Mouse (Mus musculus) heart, embryonic 12.5 days (tissue): ENCODE measurements around the gene Slc26a11. TPM values are rescaled to one million over a fixed set of nuclear protein-coding genes. Genes with fewer than 3 reads are reported as not detected.

Source experiments
- ATAC-seq: fragments of 200-750 bp; cut with Nextera tagmentation; 2 replicates; pipeline ENCODE4 v1.8.0; 2017; ENCODE audit warnings: moderate TSS enrichment, moderate library complexity; ENCODE audit not compliant: insufficient number of reproducible peaks, low FRiP score
- H3K27ac ChIP-seq: fragments of 300-500 bp; sonication (generic); 2 replicates; pipeline ENCODE4 v1.5.1; 2016; ENCODE audit warnings: mild to moderate bottlenecking, moderate library complexity; ENCODE audit not compliant: poor library complexity, severe bottlenecking
- H3K27me3 ChIP-seq: fragments of 300-500 bp; sonication (generic); replicated peaks from 2 replicates; pipeline ENCODE4 v1.6.1; 2016; ENCODE audit warnings: mild to moderate bottlenecking, moderate library complexity
- H3K36me3 ChIP-seq: fragments of 300-500 bp; sonication (generic); 2 replicates; pipeline ENCODE4 v1.6.1; 2016; ENCODE audit warnings: mild to moderate bottlenecking, moderate library complexity
- H3K4me1 ChIP-seq: fragments of 300-500 bp; sonication (generic); replicated peaks from 2 replicates; pipeline ENCODE4 v1.6.1; 2016; ENCODE audit warnings: mild to moderate bottlenecking
- H3K4me2 ChIP-seq: fragments of 300-500 bp; sonication (generic); 2 replicates; pipeline ENCODE4 v1.6.1; 2016; ENCODE audit warnings: mild to moderate bottlenecking, moderate library complexity
- H3K4me3 ChIP-seq: fragments of 300-500 bp; sonication (generic); 2 replicates; pipeline ENCODE4 v1.5.1; 2016; ENCODE audit warnings: mild to moderate bottlenecking
- H3K9ac ChIP-seq: fragments of 300-500 bp; sonication (generic); 2 replicates; pipeline ENCODE4 v1.6.1; 2016; ENCODE audit warnings: mild to moderate bottlenecking, moderate library complexity
- H3K9me3 ChIP-seq: fragments of 300-500 bp; sonication (generic); replicated peaks from 2 replicates; pipeline ENCODE4 v1.6.1; 2016; ENCODE audit warnings: mild to moderate bottlenecking, moderate library complexity
- WGBS: fragments of 180-500 bp; shearing (Covaris S2); methylation state at CpG from one replicate; pipeline ENCODE4 v1.1.7; 2016; 5-methylcytosine and 5-hydroxymethylcytosine counted together
- microRNA counts: library from miRNA; unstranded; fragments of <30 nt; microRNA quantifications from one replicate; lab custom pipeline; 2017
- microRNA-seq: library from miRNA; unstranded; fragments of <30 nt; microRNA quantifications from one replicate; pipeline ENCODE4, GENCODE M21; 2017
- polyA plus RNA-seq: library from polyadenylated mRNA; unstranded; fragments of >200 nt; fragmentation: Nextera tagmentation; extraction: Ambion mirVana; gene quantifications from 2 replicates; pipeline ENCODE4 v1.2.1, GENCODE M21; 2016

Gene Slc26a11
- polyA plus RNA-seq, 1 experiment from 2014 or later, result 10.8 TPM

DNA sequence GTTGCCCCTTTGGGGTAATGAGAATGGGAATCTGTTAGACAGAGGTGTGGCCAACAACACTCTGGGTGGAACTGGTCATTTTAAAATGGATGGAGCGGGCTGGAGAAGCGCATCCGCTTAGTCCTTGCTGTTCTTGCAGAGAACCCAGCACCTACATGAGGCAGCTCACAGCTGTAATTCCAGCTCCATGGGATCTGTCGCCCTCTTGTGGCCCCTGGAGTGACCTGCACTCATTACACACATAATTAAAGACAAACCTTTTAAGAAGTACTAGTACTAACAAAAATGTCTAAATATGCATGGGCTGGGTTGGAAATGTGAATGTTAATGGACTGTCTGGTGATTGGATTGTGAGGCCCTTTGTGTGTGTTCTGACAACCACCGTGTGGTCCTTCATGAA lies 49.3 kb downstream of the Slc26a11 start:
- H3K9me3 ChIP-seq, result peaks cover 4% of the 10 kb centered on the region; the same call in 1 of the 2 replicates
- peaks cover 47% of the 10 kb centered on the region for H3K36me3 ChIP-seq
- ATAC-seq, result no peak
- no peaks in the 10 kb centered on the region for H3K27me3 ChIP-seq
- H3K27ac ChIP-seq, result no peak overlapping the region
- no peak overlapping the region for H3K9ac ChIP-seq
- no peak overlapping the region for H3K4me3 ChIP-seq
- 64% methylated on average over 5 of the region's 5 CpGs for WGBS
- H3K4me1 ChIP-seq, result no peaks in the 10 kb centered on the region
- no peak overlapping the region for H3K4me2 ChIP-seq

GRCm38 (mm10) chr11:119407381-119407780 lies 52.0 kb downstream of the Slc26a11 start:
- WGBS, result 88% methylated on average over 6 of the region's 6 CpGs
- Histone ChIP-seq H3K27ac (no peak overlapping the region), H3K4me2 (no peak overlapping the region), H3K4me3 (no peak overlapping the region), H3K9ac (no peak overlapping the region), H3K4me1 (no peaks in the 10 kb centered on the region), H3K9me3 (peaks cover 4% of the 10 kb centered on the region; the same call in 1 of the 2 replicates), H3K27me3 (no peaks in the 10 kb centered on the region), H3K36me3 (peaks cover 71% of the 10 kb centered on the region)
- no peak for ATAC-seq

DNA sequence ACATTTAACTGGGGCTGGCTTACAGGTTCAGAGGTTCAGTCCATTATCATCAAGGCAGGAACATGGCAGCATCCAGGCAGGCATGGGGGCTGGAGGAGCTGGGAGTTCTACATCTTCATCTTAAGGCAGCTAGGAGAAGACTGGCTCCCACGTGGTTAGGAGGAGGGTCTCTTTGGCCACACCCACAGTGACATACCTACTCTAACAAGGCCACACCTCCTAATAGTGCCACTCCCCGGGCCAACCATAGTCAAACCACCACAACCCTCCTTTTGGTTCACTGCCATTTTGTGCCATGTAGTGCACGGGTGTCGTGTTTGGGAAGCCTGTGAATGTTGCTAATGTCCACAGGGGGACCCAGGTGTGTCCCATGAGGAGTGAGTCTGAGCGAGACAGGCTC lies 52.6 kb downstream of the Slc26a11 start:
- H3K4me1 ChIP-seq, result no peaks in the 10 kb centered on the region
- H3K27me3 ChIP-seq, result no peaks in the 10 kb centered on the region
- H3K4me2 ChIP-seq, result no peak overlapping the region
- peaks cover 4% of the 10 kb centered on the region; the same call in 1 of the 2 replicates for H3K9me3 ChIP-seq
- H3K4me3 ChIP-seq, result no peak overlapping the region
- 56% methylated on average over 5 of the region's 5 CpGs for WGBS
- H3K9ac ChIP-seq, result no peak overlapping the region
- peaks cover 68% of the 10 kb centered on the region for H3K36me3 ChIP-seq
- no peak for ATAC-seq
- H3K27ac ChIP-seq, result no peak overlapping the region

- no peak overlapping the region for H3K4me3 ChIP-seq
- H3K27ac ChIP-seq, result no peak overlapping the region; the same call in 1 of the 2 replicates
- peaks cover 13% of the 10 kb centered on the region; the same call in 1 of the 2 replicates for H3K4me1 ChIP-seq
- WGBS, result 55% methylated on average over 16 of the region's 16 CpGs
- no peaks in the 10 kb centered on the region for H3K9me3 ChIP-seq
- no peaks in the 10 kb centered on the region for H3K27me3 ChIP-seq
- no peak overlapping the region for H3K9ac ChIP-seq
- H3K4me2 ChIP-seq, result no peak overlapping the region
- no peak for ATAC-seq
- H3K36me3 ChIP-seq, result peaks cover 78% of the 10 kb centered on the region
Measured at GRCm38 (mm10) chr11:119419327-119420118, 64.2 kb downstream of the Slc26a11 start.

- Histone ChIP-seq H3K4me1 (peaks cover 13% of the 10 kb centered on the region; the same call in 1 of the 2 replicates), H3K36me3 (peaks cover 79% of the 10 kb centered on the region), H3K4me3 (no peak overlapping the region), H3K27me3 (no peaks in the 10 kb centered on the region), H3K9me3 (no peaks in the 10 kb centered on the region), H3K9ac (no peak overlapping the region), H3K27ac (no peak overlapping the region), H3K4me2 (no peak overlapping the region)
- WGBS, result 81% methylated on average over 5 of the region's 5 CpGs
- ATAC-seq, result no peak
Measured at GRCm38 (mm10) chr11:119420426-119420825, 65.1 kb downstream of the Slc26a11 start.

DNA sequence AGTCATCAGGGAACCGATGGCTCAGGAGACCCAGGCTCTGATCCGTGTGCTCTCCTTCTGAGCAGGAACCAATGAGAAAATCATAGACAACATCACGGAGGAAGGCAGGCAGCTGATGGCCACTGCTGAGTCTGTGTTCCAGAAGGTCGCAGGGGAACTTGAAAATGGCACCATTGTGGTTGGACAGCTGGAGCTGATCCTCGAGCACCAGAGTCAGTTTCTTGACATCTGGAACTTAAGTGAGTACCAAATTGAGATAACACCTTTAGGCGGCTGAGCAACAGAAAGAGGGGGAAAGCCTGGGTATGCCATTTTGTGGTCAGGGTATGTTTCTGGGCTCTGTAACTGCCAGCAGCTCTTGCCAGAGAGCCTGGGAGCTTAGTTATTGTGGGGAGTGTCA lies 72.1 kb downstream of the Slc26a11 start:
- Histone ChIP-seq H3K27ac (no peak overlapping the region), H3K4me3 (no peak overlapping the region), H3K4me2 (no peak overlapping the region), H3K4me1 (peaks cover 19% of the 10 kb centered on the region), H3K36me3 (peaks cover 59% of the 10 kb centered on the region), H3K9me3 (no peaks in the 10 kb centered on the region; the same call in 1 of the 2 replicates), H3K9ac (no peak overlapping the region), H3K27me3 (no peaks in the 10 kb centered on the region)
- WGBS, result 69% methylated on average over 6 of the region's 6 CpGs
- no peak for ATAC-seq

- Histone ChIP-seq H3K27ac (no peak overlapping the region), H3K36me3 (peaks cover 59% of the 10 kb centered on the region), H3K4me2 (peak overlapping the region; percentile 69), H3K9me3 (no peaks in the 10 kb centered on the region; the same call in 1 of the 2 replicates), H3K4me1 (peaks cover 19% of the 10 kb centered on the region), H3K4me3 (peak overlapping the region; percentile 34; the same call in 1 of the 2 replicates), H3K9ac (0 out of 2 replicates have a peak overlapping the region, but pooled peaks have one; percentile 36), H3K27me3 (no peaks in the 10 kb centered on the region)
- 0 out of 2 replicates have a peak, but pooled peaks have one; percentile 23 for ATAC-seq
- WGBS, result 70% methylated on average over 5 of the region's 5 CpGs
Measured at GRCm38 (mm10) chr11:119427986-119428385, 72.6 kb downstream of the Slc26a11 start.

DNA sequence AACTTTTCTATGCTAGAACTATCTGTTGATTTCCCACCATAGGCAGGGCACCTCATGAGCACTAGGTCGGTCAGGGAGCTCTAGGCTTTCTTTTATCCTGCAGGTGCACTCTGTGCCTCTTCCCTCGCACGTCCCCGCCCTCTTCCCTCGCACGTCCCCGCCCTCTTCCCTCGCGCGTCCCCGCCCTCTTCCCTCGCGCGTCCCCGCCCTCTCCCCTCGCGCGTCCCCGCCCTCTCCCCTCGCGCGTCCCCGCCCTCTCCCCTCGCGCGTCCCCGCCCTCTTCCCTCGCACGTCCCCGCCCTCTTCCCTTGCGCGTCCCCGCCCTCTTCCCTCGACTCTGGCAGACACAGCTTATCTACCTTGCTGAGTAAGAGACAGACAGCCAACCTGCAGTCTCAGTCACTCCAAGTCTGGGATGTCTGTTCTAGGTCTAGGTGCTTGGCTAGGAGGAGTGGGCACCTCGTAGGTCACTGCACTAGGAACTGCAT lies 73.3 kb downstream of the Slc26a11 start:
- Histone ChIP-seq H3K4me3 (peak overlapping the region; percentile 34), H3K36me3 (peaks cover 59% of the 10 kb centered on the region), H3K4me2 (peak overlapping the region; percentile 69), H3K9me3 (no peaks in the 10 kb centered on the region; the same call in 1 of the 2 replicates), H3K9ac (0 out of 2 replicates have a peak overlapping the region, but pooled peaks have one; percentile 36), H3K27me3 (no peaks in the 10 kb centered on the region), H3K4me1 (peaks cover 19% of the 10 kb centered on the region), H3K27ac (no peak overlapping the region)
- ATAC-seq, result peak; percentile 70; the same call in 1 of the 2 replicates
- WGBS, result 3% methylated on average over 26 of the region's 35 CpGs

MicroRNAs encoded within 50 kb of the gene (microRNA counts, 519-probe panel; counts per million panel counts)
- not detected for microRNA mmu-miR-1932 (lab: Ali Mortazavi, UCI)

Small RNAs within 50 kb of the gene (microRNA-seq; reads per million reads assigned to microRNA genes)
- not detected for gene Mir1932

Other genes with a start within 250 kb of the Slc26a11 start
- 7.4 and 7.5 TPM in 2 replicates for gene Tbc1d16, start 127.1 kb upstream of the Slc26a11 start, polyA plus RNA-seq
- 3.1 and 3.7 TPM in 2 replicates for gene Ccdc40, start 127.0 kb upstream of the Slc26a11 start, polyA plus RNA-seq
- gene Gaa, start 87.7 kb upstream of the Slc26a11 start, polyA plus RNA-seq, result 116 and 117 TPM in 2 replicates
- gene Eif4a3, start 55.5 kb upstream of the Slc26a11 start, polyA plus RNA-seq, result 270 and 276 TPM in 2 replicates
- 0.49 and 0.51 TPM in 2 replicates for gene Card14, start 47.8 kb upstream of the Slc26a11 start, polyA plus RNA-seq
- gene Sgsh, start within 50 bp of the Slc26a11 start, polyA plus RNA-seq, result 7.3 and 7.5 TPM in 2 replicates
- 8.0 and 8.5 TPM in 2 replicates for gene Rnf213, start 37.5 kb downstream of the Slc26a11 start, polyA plus RNA-seq
- 12.9 and 14.7 TPM in 2 replicates for gene Endov, start 135.8 kb downstream of the Slc26a11 start, polyA plus RNA-seq
- 1.8 and 2.1 TPM in 2 replicates for gene Nptx1, start 192.2 kb downstream of the Slc26a11 start, polyA plus RNA-seq
- 13.3 and 14.1 TPM in 2 replicates for gene Rptor, start 247.3 kb downstream of the Slc26a11 start, polyA plus RNA-seq